Mouse (Mus musculus): ENCODE results near the gene Thsd4. TPM values are rescaled to one million over a fixed set of nuclear protein-coding genes. Genes with fewer than 3 reads are reported as not detected.

Gene Thsd4
- polyA plus RNA-seq, 1 experiment, result 4.3 TPM

GRCm38 (mm10) chr9:60195502-60195901 is 326.3 kb downstream of the Thsd4 start:
- Histone ChIP-seq H3K27me3 (ENCODE audit: control insufficient read depth, insufficient read depth, low read length) (no peaks in the 10 kb centered on the region), H3K27ac (ENCODE audit: control insufficient read depth, insufficient read depth, low read length) (no peak overlapping the region), H3K36me3 (ENCODE audit: control insufficient read depth, insufficient read depth, low read length) (no peaks in the 10 kb centered on the region), H3K4me3 (ENCODE audit: control insufficient read depth, insufficient read depth, low read length) (no peak overlapping the region), H3K4me1 (replicated peaks; ENCODE audit: control insufficient read depth, insufficient read depth, low read length) (no peaks in the 10 kb centered on the region)
- WGBS, result 90% methylated on average over 2 of the region's 2 CpGs
- DNase-seq, result peak; percentile 3
- no peak for TF ChIP-seq CTCF (IDR thresholded peaks at IDR 0.05; ENCODE audit: borderline replicate concordance, control insufficient read depth, extremely low read depth, insufficient read depth, low read length, poor library complexity)
- TF ChIP-seq POLR2A (IDR thresholded peaks at IDR 0.05; ENCODE audit: control insufficient read depth, extremely low read depth, insufficient read depth, low read length, poor library complexity), result no peak

DNA sequence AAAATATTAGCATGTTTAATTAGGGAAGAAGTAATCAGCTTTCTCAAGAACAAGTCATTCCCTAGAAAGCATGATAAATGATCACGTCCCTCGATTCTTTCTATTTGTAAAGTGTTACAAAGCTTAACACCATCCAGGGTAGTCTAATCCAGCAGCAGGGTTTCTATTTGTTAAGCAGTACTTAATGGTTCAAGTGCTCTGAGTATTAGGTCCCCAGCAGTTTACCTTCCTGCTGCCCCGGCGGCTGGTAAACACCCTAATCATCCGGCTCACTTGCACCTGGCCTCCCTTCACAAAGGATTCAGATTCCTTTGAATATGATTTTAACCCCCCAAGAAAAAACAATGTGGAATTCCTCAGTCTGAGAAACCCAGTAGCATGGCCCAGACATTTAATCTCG is 326.9 kb downstream of the Thsd4 start:
- H3K4me3 ChIP-seq (ENCODE audit: control insufficient read depth, insufficient read depth, low read length), result no peak overlapping the region
- 95% methylated on average over 6 of the region's 6 CpGs for WGBS
- TF ChIP-seq POLR2A (IDR thresholded peaks at IDR 0.05; ENCODE audit: control insufficient read depth, extremely low read depth, insufficient read depth, low read length, poor library complexity) (no peak), CTCF (IDR thresholded peaks at IDR 0.05; ENCODE audit: borderline replicate concordance, control insufficient read depth, extremely low read depth, insufficient read depth, low read length, poor library complexity) (no peak)
- no peak for DNase-seq
- no peaks in the 10 kb centered on the region for H3K27me3 ChIP-seq (ENCODE audit: control insufficient read depth, insufficient read depth, low read length)
- H3K27ac ChIP-seq (ENCODE audit: control insufficient read depth, insufficient read depth, low read length), result no peak overlapping the region
- H3K36me3 ChIP-seq (ENCODE audit: control insufficient read depth, insufficient read depth, low read length), result no peaks in the 10 kb centered on the region
- no peaks in the 10 kb centered on the region for H3K4me1 ChIP-seq (replicated peaks; ENCODE audit: control insufficient read depth, insufficient read depth, low read length)

DNA sequence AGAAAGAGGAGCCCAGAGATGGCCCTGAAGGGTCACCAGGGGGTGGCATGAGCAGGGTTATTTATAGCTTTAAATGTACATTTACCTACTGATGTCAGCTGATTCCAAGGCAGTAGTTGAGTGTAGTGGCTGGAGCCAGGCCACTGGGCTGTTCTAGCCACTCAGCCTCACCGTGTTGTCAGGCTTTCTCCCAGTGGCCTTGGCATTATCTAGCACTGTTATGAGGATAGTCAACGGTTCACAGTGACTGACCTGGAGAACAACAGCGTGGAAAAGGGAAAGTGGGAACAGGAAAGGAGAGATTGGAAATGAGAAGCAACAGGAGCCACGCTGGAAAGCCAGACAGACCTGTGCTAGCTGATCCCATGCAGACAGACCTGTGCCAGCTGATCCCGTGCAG is 329.5 kb downstream of the Thsd4 start:
- 97% methylated on average over 5 of the region's 5 CpGs for WGBS
- no peaks in the 10 kb centered on the region for H3K27me3 ChIP-seq (ENCODE audit: control insufficient read depth, insufficient read depth, low read length)
- no peaks in the 10 kb centered on the region for H3K4me1 ChIP-seq (replicated peaks; ENCODE audit: control insufficient read depth, insufficient read depth, low read length)
- no peaks in the 10 kb centered on the region for H3K36me3 ChIP-seq (ENCODE audit: control insufficient read depth, insufficient read depth, low read length)
- H3K4me3 ChIP-seq (ENCODE audit: control insufficient read depth, insufficient read depth, low read length), result no peak overlapping the region
- no peak for TF ChIP-seq POLR2A (IDR thresholded peaks at IDR 0.05; ENCODE audit: control insufficient read depth, extremely low read depth, insufficient read depth, low read length, poor library complexity)
- TF ChIP-seq CTCF (IDR thresholded peaks at IDR 0.05; ENCODE audit: borderline replicate concordance, control insufficient read depth, extremely low read depth, insufficient read depth, low read length, poor library complexity), result no peak
- no peak for DNase-seq
- no peak overlapping the region for H3K27ac ChIP-seq (ENCODE audit: control insufficient read depth, insufficient read depth, low read length)

- WGBS, result 63% methylated on average over 2 of the region's 2 CpGs
- no peak for TF ChIP-seq POLR2A (IDR thresholded peaks at IDR 0.05; ENCODE audit: control insufficient read depth, extremely low read depth, insufficient read depth, low read length, poor library complexity)
- no peak for TF ChIP-seq CTCF (IDR thresholded peaks at IDR 0.05; ENCODE audit: borderline replicate concordance, control insufficient read depth, extremely low read depth, insufficient read depth, low read length, poor library complexity)
- H3K4me3 ChIP-seq (ENCODE audit: control insufficient read depth, insufficient read depth, low read length), result no peak overlapping the region
- no peak overlapping the region for H3K27ac ChIP-seq (ENCODE audit: control insufficient read depth, insufficient read depth, low read length)
- no peaks in the 10 kb centered on the region for H3K4me1 ChIP-seq (replicated peaks; ENCODE audit: control insufficient read depth, insufficient read depth, low read length)
- no peaks in the 10 kb centered on the region for H3K27me3 ChIP-seq (ENCODE audit: control insufficient read depth, insufficient read depth, low read length)
- H3K36me3 ChIP-seq (ENCODE audit: control insufficient read depth, insufficient read depth, low read length), result no peaks in the 10 kb centered on the region
- DNase-seq, result no peak
Measured at GRCm38 (mm10) chr9:60187437-60187836, 334.4 kb downstream of the Thsd4 start.

DNA sequence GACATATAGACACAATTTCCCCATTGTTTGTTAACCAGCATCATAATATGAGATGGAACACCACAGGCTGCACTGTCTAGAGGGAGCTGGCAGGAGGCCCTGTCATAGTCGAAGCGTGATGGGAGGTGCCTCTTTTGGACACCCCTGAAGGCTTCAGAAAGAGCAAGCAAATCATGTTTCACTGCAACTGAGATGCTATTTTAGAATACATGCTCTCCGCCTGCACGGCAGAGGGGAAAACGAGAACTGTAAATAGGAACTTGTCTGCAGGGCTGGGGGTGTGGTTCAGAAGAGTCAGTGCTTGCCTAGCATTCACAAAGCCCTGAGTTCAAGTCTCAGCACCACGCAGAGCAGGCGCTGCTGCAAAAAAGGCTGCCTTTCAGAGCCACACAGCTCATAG is 334.9 kb downstream of the Thsd4 start:
- H3K4me3 ChIP-seq (ENCODE audit: control insufficient read depth, insufficient read depth, low read length), result no peak overlapping the region
- TF ChIP-seq POLR2A (IDR thresholded peaks at IDR 0.05; ENCODE audit: control insufficient read depth, extremely low read depth, insufficient read depth, low read length, poor library complexity) (no peak), CTCF (IDR thresholded peaks at IDR 0.05; ENCODE audit: borderline replicate concordance, control insufficient read depth, extremely low read depth, insufficient read depth, low read length, poor library complexity) (no peak)
- no peak for DNase-seq
- WGBS, result 63% methylated on average over 7 of the region's 7 CpGs
- no peaks in the 10 kb centered on the region for H3K36me3 ChIP-seq (ENCODE audit: control insufficient read depth, insufficient read depth, low read length)
- H3K27ac ChIP-seq (ENCODE audit: control insufficient read depth, insufficient read depth, low read length), result no peak overlapping the region
- H3K4me1 ChIP-seq (replicated peaks; ENCODE audit: control insufficient read depth, insufficient read depth, low read length), result no peaks in the 10 kb centered on the region
- no peaks in the 10 kb centered on the region for H3K27me3 ChIP-seq (ENCODE audit: control insufficient read depth, insufficient read depth, low read length)

DNA sequence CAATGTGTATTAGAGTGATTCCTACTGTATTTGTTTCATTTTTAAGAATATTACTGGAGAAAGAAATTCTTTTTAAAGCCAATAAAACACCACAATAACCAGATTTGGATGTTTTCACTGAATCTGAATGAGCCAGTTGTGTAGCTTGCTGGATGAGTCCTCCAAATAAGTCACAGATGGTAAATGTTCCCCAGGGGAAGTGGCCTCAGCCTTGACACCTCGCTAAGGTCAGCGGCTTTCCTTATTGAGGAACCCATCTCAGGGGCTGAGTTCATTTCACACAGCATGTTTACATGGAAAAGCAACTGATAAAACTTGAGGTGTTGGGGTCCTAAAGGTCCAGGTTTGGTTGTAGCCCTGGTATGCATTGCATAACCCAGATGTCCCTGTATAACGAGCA is 337.8 kb downstream of the Thsd4 start:
- DNase-seq, result no peak
- TF ChIP-seq POLR2A (IDR thresholded peaks at IDR 0.05; ENCODE audit: control insufficient read depth, extremely low read depth, insufficient read depth, low read length, poor library complexity) (no peak), CTCF (IDR thresholded peaks at IDR 0.05; ENCODE audit: borderline replicate concordance, control insufficient read depth, extremely low read depth, insufficient read depth, low read length, poor library complexity) (no peak)

GRCm38 (mm10) chr9:60182371-60182770 is 339.5 kb downstream of the Thsd4 start:
- WGBS, result 97% methylated on average over 6 of the region's 6 CpGs
- no peak for TF ChIP-seq CTCF (IDR thresholded peaks at IDR 0.05; ENCODE audit: borderline replicate concordance, control insufficient read depth, extremely low read depth, insufficient read depth, low read length, poor library complexity)
- TF ChIP-seq POLR2A (IDR thresholded peaks at IDR 0.05; ENCODE audit: control insufficient read depth, extremely low read depth, insufficient read depth, low read length, poor library complexity), result no peak
- no peak overlapping the region for H3K27ac ChIP-seq (ENCODE audit: control insufficient read depth, insufficient read depth, low read length)
- no peaks in the 10 kb centered on the region for H3K36me3 ChIP-seq (ENCODE audit: control insufficient read depth, insufficient read depth, low read length)
- no peaks in the 10 kb centered on the region for H3K27me3 ChIP-seq (ENCODE audit: control insufficient read depth, insufficient read depth, low read length)
- H3K4me3 ChIP-seq (ENCODE audit: control insufficient read depth, insufficient read depth, low read length), result no peak overlapping the region
- no peak for DNase-seq
- no peaks in the 10 kb centered on the region for H3K4me1 ChIP-seq (replicated peaks; ENCODE audit: control insufficient read depth, insufficient read depth, low read length)

More for the DNA sequence above, 337.8 kb downstream of the Thsd4 start:
- Histone ChIP-seq H3K27me3 (ENCODE audit: control insufficient read depth, insufficient read depth, low read length) (no peaks in the 10 kb centered on the region), H3K4me3 (ENCODE audit: control insufficient read depth, insufficient read depth, low read length) (no peak overlapping the region), H3K4me1 (replicated peaks; ENCODE audit: control insufficient read depth, insufficient read depth, low read length) (no peaks in the 10 kb centered on the region), H3K36me3 (ENCODE audit: control insufficient read depth, insufficient read depth, low read length) (no peaks in the 10 kb centered on the region), H3K27ac (ENCODE audit: control insufficient read depth, insufficient read depth, low read length) (no peak overlapping the region)
- WGBS, result 81% methylated on average over 3 of the region's 3 CpGs
